Mouse (Mus musculus) heart, adult 2 months (tissue): ENCODE measurements around the gene Kctd6. TPM values are rescaled to one million over a fixed set of nuclear protein-coding genes. Genes with fewer than 3 reads are reported as not detected.
A peak's percentile ranks its signal among the peaks of the same experiment; 100 is the strongest.

Experiments used
- DNase-seq, 2 experiments: peaks; one replicate each; pipeline ENCODE4 v3.0.0; 2021
- H3K27ac ChIP-seq: fragments of 200-600 bp; 2 replicates; pipeline ENCODE4 v1.8.1; 2022
- H3K27me3 ChIP-seq: fragments of 200-500 bp; 2 replicates; pipeline ENCODE4 v1.6.1; 2012; ENCODE audit warnings: mild to moderate bottlenecking, low read length, inconsistent platforms, mixed read lengths; ENCODE audit not compliant: control insufficient read depth, insufficient read depth
- H3K36me3 ChIP-seq: fragments of 200-500 bp; 2 replicates; pipeline ENCODE4 v1.6.1; 2012; ENCODE audit warnings: low read length, inconsistent platforms; ENCODE audit not compliant: control insufficient read depth, insufficient read depth
- H3K4me1 ChIP-seq: fragments of 200-500 bp; 2 replicates; pipeline ENCODE4 v1.6.1; 2011; ENCODE audit warnings: low read length; ENCODE audit not compliant: control insufficient read depth, insufficient read depth
- H3K4me3 ChIP-seq: fragments of 200-600 bp; 2 replicates; pipeline ENCODE4 v1.8.1; 2022
- H3K79me2 ChIP-seq: fragments of 200-500 bp; replicated peaks from 2 replicates; pipeline ENCODE4 v1.6.1; 2012; ENCODE audit warnings: mild to moderate bottlenecking, inconsistent platforms, low read length, moderate library complexity, mixed read lengths; ENCODE audit not compliant: control insufficient read depth, insufficient read depth
- H3K9ac ChIP-seq: fragments of 200-500 bp; 2 replicates; pipeline ENCODE4 v1.6.1; 2012; ENCODE audit warnings: low read depth, mild to moderate bottlenecking, control low read depth, inconsistent platforms, low read length, mixed read lengths
- CTCF ChIP-seq: fragments of 200-600 bp; IDR thresholded peaks from 2 replicates; pipeline ENCODE4 v1.8.1; 2022; ENCODE audit warnings: antibody characterized with exemption, mild to moderate bottlenecking, moderate library complexity
- EP300 ChIP-seq: fragments of 200-500 bp; IDR thresholded peaks from 2 replicates; pipeline ENCODE4 v1.6.1; 2011; ENCODE audit warnings: low read depth, low read length, control low read depth; ENCODE audit not compliant: insufficient read depth
- POLR2A ChIP-seq: fragments of 200-500 bp; IDR thresholded peaks from 2 replicates; pipeline ENCODE4 v1.6.1; 2011; ENCODE audit warnings: mild to moderate bottlenecking, low read depth, low read length, control low read depth; ENCODE audit not compliant: insufficient read depth
- WGBS: fragments of 180-500 bp; shearing (Covaris S2); methylation state at CpG from one replicate; pipeline ENCODE4 v1.1.7; 2018; 5-methylcytosine and 5-hydroxymethylcytosine counted together
- intact Hi-C: fragments of 180-260 bp; cut with DNase I; formaldehyde crosslinking; loops from one replicate; pipeline ENCODE4 v1.15.1; 2025
- polyA plus RNA-seq: library from polyadenylated mRNA; depleted of rRNA; stranded (reverse); fragments of >200 nt; gene quantifications from 2 replicates; pipeline ENCODE4 v1.2.3, GENCODE M21; 2012
- total RNA-seq, 2 experiments: library from RNA; stranded (reverse); gene quantifications; 2 replicates each; pipeline ENCODE4 v1.2.3; 2021

The Kctd6 gene
- total and polyA plus RNA-seq, 3 experiments: 7.3 to 10.3 (median 8.4) TPM

DNA sequence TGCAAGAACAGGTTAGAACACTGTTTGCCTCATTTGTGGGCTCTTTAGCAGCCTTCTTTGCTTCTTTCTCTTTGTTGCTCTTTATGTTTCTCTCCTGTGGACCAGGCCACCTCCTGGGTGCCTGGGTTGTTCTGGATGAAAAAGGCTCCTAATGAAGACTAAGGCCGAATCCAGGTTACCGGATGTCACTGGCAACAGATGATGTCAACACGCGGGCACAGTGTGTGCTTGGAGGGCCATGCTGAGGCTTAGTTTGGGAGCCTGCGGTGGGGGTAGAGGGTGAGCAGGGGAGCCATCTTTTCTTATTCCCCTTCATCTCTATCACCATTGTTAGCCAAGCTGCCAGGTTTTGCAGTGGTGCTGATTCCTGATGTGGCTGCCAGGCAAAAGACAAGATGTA lies 6.4 kb upstream of the Kctd6 start:
- TF ChIP-seq CTCF: no peak
- TF ChIP-seq EP300: no peak
- no peak for TF ChIP-seq POLR2A
- Histone ChIP-seq H3K79me2 (no peaks in the 10 kb centered on the region), H3K27ac (no peak overlapping the region), H3K4me3 (no peak overlapping the region), H3K27me3 (no peaks in the 10 kb centered on the region), H3K36me3 (no peaks in the 10 kb centered on the region), H3K9ac (no peak overlapping the region), H3K4me1 (no peaks in the 10 kb centered on the region)
- intact Hi-C loops: no loop called here
- no peak for DNase-seq
- WGBS: 85% methylated on average over 5 of the region's 5 CpGs

DNA sequence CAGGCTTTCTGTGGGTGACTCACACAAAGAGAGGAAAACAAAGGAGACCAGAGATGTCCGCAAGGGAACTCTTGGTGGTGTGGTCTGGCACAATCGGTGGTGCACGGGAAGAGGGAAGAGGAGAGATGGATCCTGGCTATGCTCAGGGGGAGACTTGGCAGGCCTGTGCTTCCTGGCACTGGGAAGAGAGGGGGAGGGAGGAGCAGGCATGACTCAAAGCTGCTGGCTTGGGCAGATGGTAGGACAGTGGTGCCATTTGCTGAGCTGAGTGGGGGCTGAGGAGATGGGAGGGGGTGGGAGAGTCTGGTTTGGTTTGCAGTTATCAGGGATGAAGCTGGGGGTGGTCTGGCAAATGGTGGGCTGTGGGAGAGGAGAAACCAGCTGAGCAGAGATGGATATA lies 5.1 kb upstream of the Kctd6 start:
- no peak overlapping the region for H3K4me3 ChIP-seq
- intact Hi-C loops: no loop called here
- H3K27me3 ChIP-seq: no peaks in the 10 kb centered on the region
- no peak for DNase-seq
- no peak overlapping the region for H3K27ac ChIP-seq
- no peak for TF ChIP-seq EP300
- TF ChIP-seq CTCF: no peak
- TF ChIP-seq POLR2A: no peak
- no peak overlapping the region for H3K9ac ChIP-seq
- WGBS: 45% methylated on average over 3 of the region's 3 CpGs
- H3K79me2 ChIP-seq: no peaks in the 10 kb centered on the region
- no peaks in the 10 kb centered on the region for H3K36me3 ChIP-seq
- no peaks in the 10 kb centered on the region for H3K4me1 ChIP-seq

DNA sequence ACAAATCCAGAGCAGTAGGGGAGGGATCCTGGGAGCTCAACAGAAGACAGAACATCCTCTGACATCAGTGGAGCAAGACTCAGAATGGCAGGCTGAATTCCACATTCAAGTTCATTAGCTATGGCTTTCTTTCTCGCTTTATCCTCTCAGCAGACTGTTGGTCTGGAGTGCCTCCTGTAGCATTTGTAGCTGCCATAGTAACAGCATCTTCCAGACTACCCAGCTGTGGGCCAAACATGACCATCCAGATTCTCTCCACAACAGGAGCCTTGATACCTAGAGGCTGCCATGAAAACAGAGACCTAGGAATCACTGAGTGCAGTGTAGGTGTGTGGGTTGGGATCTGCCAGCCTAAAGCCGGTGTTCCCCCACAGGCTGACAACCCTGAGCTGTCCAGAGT lies 4.0 kb upstream of the Kctd6 start:
- no peak overlapping the region for H3K9ac ChIP-seq
- no peak for TF ChIP-seq POLR2A
- TF ChIP-seq CTCF: no peak
- no peak for TF ChIP-seq EP300
- H3K36me3 ChIP-seq: no peaks in the 10 kb centered on the region
- no peaks in the 10 kb centered on the region for H3K27me3 ChIP-seq
- WGBS: 95% methylated on average over 2 of the region's 2 CpGs
- no peak for DNase-seq
- no peak overlapping the region for H3K4me3 ChIP-seq
- intact Hi-C loops: loop anchor here (5.0 kb wide), 2 partner anchors 113 to 128 kb away; partner anchors contain the start of genes Pxk and Rpp14
- no peaks in the 10 kb centered on the region; the same call in 1 of the 2 replicates for H3K4me1 ChIP-seq
- H3K27ac ChIP-seq: no peak overlapping the region
- H3K79me2 ChIP-seq: no peaks in the 10 kb centered on the region

GRCm38 (mm10) chr14:8212996-8213395 lies 944 bp upstream of the Kctd6 start:
- H3K27me3 ChIP-seq: no peaks in the 10 kb centered on the region
- H3K27ac ChIP-seq: no peak overlapping the region
- H3K9ac ChIP-seq: no peak overlapping the region
- TF ChIP-seq CTCF: no peak
- TF ChIP-seq EP300: no peak
- TF ChIP-seq POLR2A: no peak
- H3K79me2 ChIP-seq: no peaks in the 10 kb centered on the region
- intact Hi-C loops: loop anchor here (2.0 to 5.0 kb wide), 3 partner anchors 40 to 131 kb away; partner anchors contain the start of genes Pdhb, Pxk and Rpp14
- peaks cover 6% of the 10 kb centered on the region for H3K4me1 ChIP-seq
- WGBS: 76% methylated on average over 2 of the region's 2 CpGs
- no peaks in the 10 kb centered on the region for H3K36me3 ChIP-seq
- no peak overlapping the region for H3K4me3 ChIP-seq
- DNase-seq: no peak

DNA sequence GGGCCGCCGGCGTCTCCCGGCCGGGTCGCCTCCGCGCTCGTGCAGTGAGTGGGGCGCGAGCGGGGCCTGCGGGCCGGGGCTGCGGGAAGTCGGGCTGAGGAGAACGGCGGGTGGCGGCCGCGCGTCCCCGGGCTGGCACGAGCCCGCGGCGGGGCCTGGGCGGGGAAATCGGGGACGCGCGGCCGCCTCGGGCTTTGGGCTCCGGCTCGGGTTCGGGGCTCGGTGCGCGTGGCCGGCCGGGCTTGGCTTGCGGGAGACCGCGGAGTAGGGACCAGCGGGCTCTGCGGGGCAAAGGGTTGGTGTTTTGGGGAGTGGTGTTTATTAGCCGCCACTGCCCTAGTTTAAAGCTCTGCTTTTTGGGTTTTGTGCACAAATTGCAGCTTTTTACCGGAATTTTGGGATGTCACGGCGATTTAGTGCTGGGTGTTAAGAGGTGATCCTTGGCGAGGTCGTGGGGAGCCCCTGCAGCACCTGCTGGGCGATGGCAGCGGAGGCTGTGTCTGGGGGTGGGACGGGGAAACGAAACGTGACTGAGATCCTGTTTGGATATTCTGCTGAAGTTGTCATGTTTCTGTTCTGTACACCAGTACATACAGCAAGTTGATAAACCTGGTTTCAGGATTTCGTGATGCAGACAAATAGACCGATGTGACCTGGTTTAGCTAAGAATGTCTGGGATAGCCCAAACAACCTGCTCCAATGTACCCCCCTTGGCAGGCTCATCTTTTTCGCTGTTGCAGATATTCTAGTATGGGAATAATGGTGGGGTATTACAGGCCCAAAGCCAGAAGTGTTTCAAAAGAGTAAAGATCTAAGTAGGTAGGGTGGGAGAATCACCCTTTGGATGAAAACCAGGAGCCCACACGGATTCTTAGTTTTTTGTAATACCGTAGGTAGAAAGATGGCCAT lies 613 bp downstream of the Kctd6 start:
- peak overlapping the region; percentile 97 for H3K9ac ChIP-seq
- 0 out of 2 replicates have a peak, but pooled peaks cover 1% of the 10 kb centered on the region for H3K79me2 ChIP-seq
- no peaks in the 10 kb centered on the region for H3K27me3 ChIP-seq
- H3K4me1 ChIP-seq: peaks cover 6% of the 10 kb centered on the region
- peak overlapping the region; percentile 89 for H3K4me3 ChIP-seq
- DNase-seq: peak; percentile 84 to 85
- WGBS: 5% methylated on average over 61 of the region's 63 CpGs
- H3K27ac ChIP-seq: peak overlapping the region; percentile 90
- TF ChIP-seq POLR2A: no peak
- no peak for TF ChIP-seq CTCF
- TF ChIP-seq EP300: no peak
- intact Hi-C loops: loop anchor here (5.0 kb wide), 4 partner anchors 103 to 132 kb away; partner anchors contain the start of genes Fam107a, Pxk and Rpp14
- no peaks in the 10 kb centered on the region for H3K36me3 ChIP-seq

DNA sequence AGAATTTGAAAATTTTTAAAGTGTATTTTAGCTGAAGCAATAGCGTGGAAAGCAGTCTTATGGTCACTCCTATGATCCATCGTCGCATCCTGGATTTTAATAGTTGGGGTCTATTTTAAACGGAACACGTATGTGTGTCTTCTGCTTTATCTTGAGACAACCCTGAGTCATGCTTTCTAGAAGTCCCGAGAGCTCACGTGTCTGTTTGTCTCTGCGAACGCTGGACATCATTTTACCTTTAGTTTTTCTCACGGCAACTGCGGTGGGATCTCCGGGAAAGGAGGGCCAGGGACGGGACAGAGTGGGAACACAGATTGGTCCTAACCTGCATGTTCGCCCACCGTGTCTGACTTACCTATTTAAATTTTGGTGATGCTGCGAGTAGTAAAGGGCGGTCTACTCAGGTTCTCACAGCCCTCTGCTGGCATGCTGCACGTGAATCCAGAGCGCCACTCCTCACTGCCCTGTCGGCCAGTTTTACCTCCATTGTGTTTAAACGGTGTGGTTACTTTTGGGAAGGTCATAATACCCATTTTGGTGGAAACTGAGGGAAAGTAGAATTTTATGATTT lies 1.4 kb downstream of the Kctd6 start:
- H3K27me3 ChIP-seq: no peaks in the 10 kb centered on the region
- no peak overlapping the region for H3K27ac ChIP-seq
- intact Hi-C loops: loop anchor here (5.0 kb wide), 2 partner anchors 102 to 127 kb away; partner anchors contain the start of gene Fam107a
- 0 out of 2 replicates have a peak, but pooled peaks cover 1% of the 10 kb centered on the region for H3K79me2 ChIP-seq
- TF ChIP-seq CTCF (peak; percentile 14; the same call in 1 of the 2 replicates), POLR2A (no peak)
- DNase-seq: peak in 1 of 2 experiments; percentile 9
- H3K4me3 ChIP-seq: peak overlapping the region; percentile 89; the same call in 1 of the 2 replicates
- H3K36me3 ChIP-seq: no peaks in the 10 kb centered on the region
- H3K9ac ChIP-seq: no peak overlapping the region
- H3K4me1 ChIP-seq: peaks cover 6% of the 10 kb centered on the region
- WGBS: 32% methylated on average over 21 of the region's 21 CpGs
